Mouse (Mus musculus): ENCODE measurements around the gene Kcna5.

The Kcna5 gene

GRCm38 (mm10) chr6:126536926-126537325, 1.7 kb upstream of the Kcna5 start:
- DNase-seq (ENCODE audit: low read depth, low spot score) = no peak

GRCm38 (mm10) chr6:126535911-126536270, 679 bp upstream of the Kcna5 start:
- no peak for DNase-seq (ENCODE audit: low read depth, low spot score)

DNA sequence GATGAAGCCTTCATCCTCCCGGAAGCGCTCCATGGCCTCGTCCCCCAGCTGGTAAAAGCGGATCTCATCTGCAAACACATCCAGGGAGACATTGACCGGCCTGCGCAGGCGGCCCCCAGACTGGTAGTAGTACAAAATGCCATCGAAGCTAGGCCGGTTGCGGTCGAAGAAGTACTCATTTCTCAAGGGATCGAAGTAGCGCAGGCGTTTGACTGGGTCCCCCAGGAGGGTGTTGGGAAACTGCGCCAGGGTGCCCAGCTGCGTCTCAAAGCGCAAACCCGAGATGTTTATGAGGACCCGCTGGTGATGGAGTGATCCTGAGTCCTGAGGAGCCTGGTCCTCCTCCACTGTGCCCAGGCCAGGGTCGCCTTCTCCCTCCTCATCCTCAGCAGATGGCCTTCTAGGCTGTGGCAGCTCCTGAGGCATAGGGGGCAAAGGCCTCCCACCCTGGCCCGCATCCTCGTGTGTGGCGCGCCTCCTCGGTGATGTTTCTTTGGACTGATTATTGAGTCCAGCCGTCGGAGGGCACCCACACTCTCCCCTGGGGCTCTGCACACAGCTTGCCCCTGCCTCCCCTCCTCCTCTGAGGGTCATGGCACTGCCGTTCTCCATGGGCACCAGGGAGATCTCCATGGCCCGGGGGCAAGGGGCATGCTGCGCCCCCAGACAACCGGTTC, 543 bp downstream of the Kcna5 start:
- DNase-seq (ENCODE audit: low read depth, low spot score) = peak; percentile 15

- peak; percentile 54 for DNase-seq (ENCODE audit: low read depth, low spot score)
Measured at GRCm38 (mm10) chr6:126531306-126531705, 3.9 kb downstream of the Kcna5 start.

DNA sequence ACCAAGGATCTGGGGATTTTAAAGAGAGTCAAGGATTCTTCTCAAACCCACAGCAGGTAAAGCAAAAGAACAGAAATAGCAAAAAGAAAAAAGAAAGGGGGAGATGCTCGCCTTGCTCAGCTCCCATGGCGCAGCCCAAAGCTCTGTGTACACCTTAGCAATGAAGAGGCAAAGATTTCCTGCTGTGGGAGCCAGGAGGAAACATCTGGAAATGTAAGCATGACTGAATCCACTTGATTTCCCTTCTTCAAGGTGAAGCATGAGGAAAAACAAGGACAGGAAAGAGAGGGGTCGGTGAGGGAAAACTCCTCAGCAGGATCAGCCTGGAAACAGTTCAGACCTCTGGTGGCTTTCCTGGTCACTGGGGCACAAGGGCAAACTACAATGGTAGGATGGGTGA, 5.2 kb downstream of the Kcna5 start:
- no peak for DNase-seq (ENCODE audit: low read depth, low spot score)

DNA sequence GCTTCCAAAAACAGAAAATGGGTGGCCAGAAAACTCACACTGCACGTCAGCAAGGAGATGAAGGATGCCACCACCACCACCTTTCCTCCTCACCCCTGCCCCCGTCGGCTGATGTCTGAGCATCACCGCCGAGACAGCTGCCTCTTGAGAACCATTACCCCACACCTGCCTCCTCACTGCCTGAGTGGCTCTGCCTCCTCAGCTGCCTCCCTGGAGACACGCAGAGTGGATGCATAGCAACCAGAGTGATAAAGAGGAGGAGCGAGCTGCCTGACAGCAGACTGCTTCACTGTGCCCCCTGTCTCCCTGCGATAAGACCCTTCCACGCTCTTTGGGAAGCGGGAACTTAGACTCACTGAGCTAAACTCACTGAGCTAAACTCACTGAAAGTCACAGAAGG, 20.5 kb downstream of the Kcna5 start:
- no peak for DNase-seq (ENCODE audit: low read depth, low spot score)

- no peak for DNase-seq (ENCODE audit: low read depth, low spot score)
Measured at GRCm38 (mm10) chr6:126513714-126514248, 21.4 kb downstream of the Kcna5 start.

GRCm38 (mm10) chr6:126513154-126513553, 22.1 kb downstream of the Kcna5 start:
- no peak for DNase-seq (ENCODE audit: low read depth, low spot score)

- no peak for DNase-seq (ENCODE audit: low read depth, low spot score)
Measured at GRCm38 (mm10) chr6:126508671-126509070, 26.5 kb downstream of the Kcna5 start.

- peak; percentile 26 for DNase-seq (ENCODE audit: low read depth, low spot score)
Measured at GRCm38 (mm10) chr6:126503920-126504319, 31.3 kb downstream of the Kcna5 start.

GRCm38 (mm10) chr6:126502691-126503301, 32.4 kb downstream of the Kcna5 start:
- no peak for DNase-seq (ENCODE audit: low read depth, low spot score)

DNA sequence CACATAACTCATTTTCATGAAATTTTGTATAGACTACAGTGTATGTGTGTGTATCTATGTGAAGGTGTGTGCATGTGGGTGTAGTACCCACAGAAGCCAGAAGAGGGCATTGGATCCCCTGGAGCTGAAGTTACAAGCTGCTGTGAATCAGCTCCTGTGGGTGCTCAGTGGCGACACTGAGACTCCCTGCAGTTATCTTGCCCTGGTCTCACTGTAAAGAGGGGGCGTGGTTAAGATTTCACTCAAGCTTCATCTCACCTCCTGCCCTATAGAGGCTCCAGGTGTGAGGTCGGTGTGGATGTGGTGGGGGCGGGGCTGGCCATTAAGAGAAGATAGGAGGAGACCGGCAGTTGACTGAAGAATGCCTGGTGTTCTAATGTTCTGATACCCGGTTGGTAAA, 34.2 kb downstream of the Kcna5 start:
- DNase-seq (ENCODE audit: low read depth, low spot score) = peak; percentile 84

DNA sequence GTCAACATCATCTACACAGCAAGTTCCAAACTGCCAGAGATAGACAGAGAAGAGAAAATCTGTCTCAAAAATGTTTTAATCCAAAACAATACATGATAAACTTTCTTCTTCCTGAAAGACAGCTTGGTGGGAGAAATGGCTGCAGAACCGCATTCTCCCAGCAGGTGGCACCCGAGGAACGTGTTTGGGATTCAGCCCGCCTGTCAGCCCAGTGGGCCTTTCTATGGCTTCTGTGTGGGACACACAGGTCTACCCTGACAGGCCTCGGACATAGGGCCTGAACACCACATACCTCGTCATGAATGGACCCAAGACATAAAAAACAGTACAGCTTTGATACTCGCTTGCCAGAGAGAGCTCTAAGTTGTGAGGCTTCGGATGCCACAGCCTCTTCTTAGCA, 35.1 kb downstream of the Kcna5 start:
- DNase-seq (ENCODE audit: low read depth, low spot score) = peak; percentile 77

- peak; percentile 73 for DNase-seq (ENCODE audit: low read depth, low spot score)
Measured at GRCm38 (mm10) chr6:126497878-126498277, 37.3 kb downstream of the Kcna5 start.

GRCm38 (mm10) chr6:126497173-126497839, 37.9 kb downstream of the Kcna5 start:
- peak; percentile 21 for DNase-seq (ENCODE audit: low read depth, low spot score)

- no peak for DNase-seq (ENCODE audit: low read depth, low spot score)
Measured at GRCm38 (mm10) chr6:126487136-126487535, 48.1 kb downstream of the Kcna5 start.

GRCm38 (mm10) chr6:126484887-126485286, 50.3 kb downstream of the Kcna5 start:
- DNase-seq (ENCODE audit: low read depth, low spot score) = no peak

DNA sequence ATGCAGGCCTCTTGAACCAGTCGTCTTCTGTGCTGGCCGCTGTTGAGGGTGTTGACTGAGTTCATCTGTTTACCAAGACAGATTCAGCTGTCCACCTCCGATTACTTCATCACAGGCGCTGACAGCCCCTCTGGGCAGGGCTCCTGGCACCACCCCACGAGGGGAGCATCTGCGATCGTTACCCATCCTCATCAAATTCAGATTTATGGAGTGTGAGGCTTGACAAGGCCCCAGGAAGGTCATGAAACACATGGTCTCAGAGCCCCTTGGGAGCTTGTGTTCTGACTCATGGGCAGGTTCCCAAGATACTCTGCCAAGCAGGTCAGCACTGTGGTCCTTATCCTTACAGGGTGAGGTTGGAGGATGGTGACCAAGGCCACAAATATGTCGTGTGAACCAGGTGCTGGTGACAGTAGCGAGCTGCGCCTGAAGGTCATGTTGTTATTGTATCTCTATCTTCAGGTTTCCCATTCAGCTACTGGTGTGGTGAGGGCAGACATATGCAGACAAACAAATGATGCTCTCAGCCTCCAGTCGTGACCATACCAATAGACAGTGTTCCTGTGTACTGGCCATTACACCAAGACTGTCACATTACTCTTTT, 51.8 kb downstream of the Kcna5 start:
- DNase-seq (ENCODE audit: low read depth, low spot score) = no peak

All from ZHBTc4 (cell line).